Mouse (Mus musculus): ENCODE data around the gene Slc25a40.

DNA sequence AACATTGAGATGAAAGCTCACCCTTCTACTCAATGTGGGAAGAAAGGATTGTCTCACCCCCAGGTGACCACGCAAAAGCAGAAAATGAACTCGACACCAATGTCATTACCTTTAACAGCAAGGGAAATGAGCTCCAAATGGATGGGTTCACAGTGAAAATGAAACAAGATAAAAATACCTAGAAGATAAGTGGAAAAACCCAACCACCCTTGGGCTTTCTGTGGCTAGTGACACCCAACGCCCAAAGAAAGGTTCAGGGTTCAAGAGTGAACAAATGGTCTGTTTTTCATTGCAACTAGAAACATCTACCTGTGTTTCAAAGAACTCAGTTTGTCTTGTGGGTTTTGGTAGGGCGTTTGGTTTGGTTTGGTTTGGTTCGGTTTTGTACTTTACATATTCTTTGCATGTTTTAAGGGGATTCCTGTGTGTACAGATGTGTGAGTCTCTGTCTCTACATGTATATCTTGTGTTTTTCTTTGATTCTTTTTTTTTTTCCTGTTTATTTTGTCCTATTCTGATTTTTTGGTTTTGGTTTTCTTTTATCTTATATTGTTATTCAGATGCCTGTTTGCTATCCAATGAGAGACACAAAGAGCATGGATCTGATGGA lies 48.2 kb upstream of the Slc25a40 start:
- TF ChIP-seq CTCF (IDR thresholded peaks at IDR 0.05; ENCODE audit: control insufficient read depth, insufficient read depth, insufficient read length) (no peak), MYOG (IDR thresholded peaks at IDR 0.05; ENCODE audit: control insufficient read depth, extremely low read depth, insufficient read length) (no peak)
